Mouse (Mus musculus): Measurements from ENCODE around the gene Cdk6.
"Not testable (repeated sequence)": the region's sequence is repeated elsewhere in the genome, so short reads cannot be mapped to it uniquely, and the experiment has no call there.

DNA sequence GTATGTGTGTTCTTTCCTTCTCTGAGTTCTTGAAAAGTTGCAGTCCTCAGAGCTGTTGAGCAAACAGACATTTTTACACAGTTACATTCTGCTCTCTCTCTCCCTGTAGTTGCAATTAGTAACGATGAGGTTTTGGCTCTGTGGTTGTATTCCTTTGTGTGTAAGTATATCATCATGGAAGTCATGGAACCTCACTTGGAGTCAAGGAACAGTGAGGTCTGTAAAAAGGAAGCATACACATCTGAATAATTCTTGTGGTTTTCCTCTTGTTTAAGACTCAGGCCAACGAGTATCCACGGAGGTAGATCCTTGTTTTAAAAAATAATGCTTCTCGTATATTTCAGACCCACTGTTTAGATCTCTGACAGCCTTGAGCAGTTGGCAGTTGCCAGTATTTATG lies 8.1 kb downstream of the Cdk6 start:
- not testable (repeated sequence) for TF ChIP-seq MAFK (IDR thresholded peaks at IDR 0.05; ENCODE audit: insufficient read depth, low read depth, low read length); ZC3H11A (IDR thresholded peaks at IDR 0.05; ENCODE audit: borderline replicate concordance, low read depth, low read length); ZNF384 (IDR thresholded peaks at IDR 0.05; ENCODE audit: low read depth, low read length); HCFC1 (IDR thresholded peaks at IDR 0.05; ENCODE audit: borderline replicate concordance, insufficient read depth, low read length); CHD2 (IDR thresholded peaks at IDR 0.05; ENCODE audit: low read depth, low read length)
